Mouse (Mus musculus): ENCODE results near the gene Pyroxd1. TPM values are rescaled to one million over a fixed set of nuclear protein-coding genes. Genes with fewer than 3 reads are reported as not detected.
"Not testable (repeated sequence)": the region's sequence is repeated elsewhere in the genome, so short reads cannot be mapped to it uniquely, and the experiment has no call there.

Pyroxd1 gene
- 10 to 100 TPM in 1 of 2 experiments, 1 to 10 TPM in 1; 7.7 to 12.3 TPM for total RNA-seq (2021)
- polyA plus RNA-seq (2012; rRNA removed), result 2.7 and 3.5 TPM in 2 replicates
- long read RNA-seq, transcript Pyroxd1-201 (12 exons, 2,831 nt), result major isoform, 10 of 16 reads
- long read RNA-seq, partial matches to known transcripts, result 0 of 16 reads
- long read RNA-seq, other reads (novel, unspliced or antisense), result 6 of 16 reads

GRCm38 (mm10) chr6:142345440-142346038 lies at the start of gene Pyroxd1:
TSS of gene Pyroxd1 (plus strand) at chr6:142345654.
- DNase-seq, result peak; percentile 90

GRCm38 (mm10) chr6:142298098-142298497 lies 47.4 kb upstream of the Pyroxd1 start, which contains the start of gene Iapp:
TSS of gene Iapp (plus strand) at chr6:142298423.
- DNase-seq, result no peak

DNA sequence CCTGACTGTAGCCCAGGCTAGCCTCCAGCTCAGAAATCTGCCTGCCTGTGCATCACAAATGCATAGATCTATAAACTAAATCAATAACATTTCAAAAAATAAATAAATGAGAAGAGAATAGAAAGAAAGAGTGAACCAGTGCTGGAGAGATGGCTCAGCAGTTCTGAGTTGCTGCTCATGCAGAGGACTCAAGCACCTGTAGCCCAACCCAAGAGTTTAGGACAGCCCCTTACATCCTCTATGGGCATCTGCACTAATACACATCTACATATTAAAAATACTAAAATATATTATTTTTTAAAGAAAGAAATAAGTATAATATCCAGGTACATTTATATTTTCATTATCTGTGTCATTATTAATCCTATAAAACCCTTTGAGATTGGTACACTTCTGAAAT lies 40.4 kb upstream of the Pyroxd1 start:
- DNase-seq, result no peak

DNA sequence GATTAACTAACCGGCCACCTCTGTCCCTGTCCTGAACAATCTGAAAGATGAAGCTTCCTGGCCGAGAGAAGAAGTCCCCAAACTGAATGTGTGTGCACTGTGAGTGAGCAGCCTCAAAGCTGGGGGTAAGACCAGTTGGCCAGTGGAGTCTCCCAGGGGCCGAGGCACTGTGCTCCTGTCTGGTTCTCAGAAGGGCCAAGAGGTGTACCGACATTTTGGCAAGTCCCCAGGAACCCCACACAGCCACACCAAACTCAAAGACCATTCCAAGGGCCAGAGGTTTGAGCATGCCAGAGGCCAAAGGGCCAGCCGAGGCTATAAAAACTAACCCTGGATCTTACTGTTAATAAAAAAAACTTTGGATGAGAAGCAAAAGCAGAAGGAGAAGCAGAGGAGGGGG lies 31.2 kb upstream of the Pyroxd1 start:
- no peak for DNase-seq

GRCm38 (mm10) chr6:142317106-142317505 lies 28.3 kb upstream of the Pyroxd1 start:
- DNase-seq, result no peak

- DNase-seq, result no peak
Measured at GRCm38 (mm10) chr6:142322881-142323280, 22.6 kb upstream of the Pyroxd1 start, which contains the start of gene Slco1a5. TSS of gene Slco1a5 (minus strand) at chr6:142322981.

GRCm38 (mm10) chr6:142326598-142326997 lies 18.9 kb upstream of the Pyroxd1 start:
- no peak for DNase-seq

GRCm38 (mm10) chr6:142329201-142329600 lies 16.3 kb upstream of the Pyroxd1 start:
- no peak for DNase-seq

DNA sequence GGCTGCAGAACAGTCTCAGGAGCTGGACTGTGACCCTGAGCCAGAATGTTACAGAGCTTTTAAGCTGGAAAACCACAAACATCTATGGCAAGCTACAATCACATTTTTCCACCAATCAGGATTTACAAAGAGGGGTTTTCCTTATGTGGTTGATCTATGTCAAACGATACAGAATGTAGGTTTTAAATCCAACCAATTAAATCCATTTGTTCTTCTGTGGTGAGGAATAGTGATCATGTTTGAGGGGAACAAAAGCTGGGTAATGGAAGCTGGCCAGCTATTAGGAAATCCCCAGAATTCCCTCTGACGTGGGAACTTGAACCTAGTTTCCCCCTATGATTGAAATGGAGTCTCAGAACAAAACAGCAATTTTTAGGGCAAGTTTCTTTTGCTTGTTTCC lies 6.5 kb upstream of the Pyroxd1 start:
- DNase-seq, result no peak

DNA sequence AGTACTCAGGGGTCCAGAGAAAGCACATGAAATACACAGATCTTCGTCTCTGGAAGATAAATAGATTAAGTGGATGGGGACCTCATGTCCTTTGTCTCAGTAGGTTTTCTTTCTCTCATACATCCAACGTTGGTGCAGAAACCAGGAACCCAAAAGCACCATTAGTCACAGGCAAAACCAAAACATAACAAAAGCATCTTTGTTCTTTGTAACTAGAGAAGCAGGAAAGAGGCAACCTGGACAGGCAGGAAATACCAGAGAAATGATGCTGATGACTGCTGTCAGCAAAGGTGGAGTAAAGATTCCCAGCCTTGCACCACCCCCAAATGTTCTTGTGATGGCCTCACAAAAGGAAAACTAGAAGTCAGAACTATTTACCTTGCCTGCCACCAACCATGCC lies 5.9 kb upstream of the Pyroxd1 start:
- DNase-seq, result no peak

GRCm38 (mm10) chr6:142343561-142343960 lies 1.9 kb upstream of the Pyroxd1 start:
- DNase-seq, result no peak

GRCm38 (mm10) chr6:142346181-142347110 lies 992 bp downstream of the Pyroxd1 start:
- DNase-seq, result no peak

GRCm38 (mm10) chr6:142347431-142348385 lies 2.3 kb downstream of the Pyroxd1 start:
- no peak for DNase-seq

GRCm38 (mm10) chr6:142352099-142352498 lies 6.6 kb downstream of the Pyroxd1 start:
- not testable (repeated sequence) for DNase-seq

DNA sequence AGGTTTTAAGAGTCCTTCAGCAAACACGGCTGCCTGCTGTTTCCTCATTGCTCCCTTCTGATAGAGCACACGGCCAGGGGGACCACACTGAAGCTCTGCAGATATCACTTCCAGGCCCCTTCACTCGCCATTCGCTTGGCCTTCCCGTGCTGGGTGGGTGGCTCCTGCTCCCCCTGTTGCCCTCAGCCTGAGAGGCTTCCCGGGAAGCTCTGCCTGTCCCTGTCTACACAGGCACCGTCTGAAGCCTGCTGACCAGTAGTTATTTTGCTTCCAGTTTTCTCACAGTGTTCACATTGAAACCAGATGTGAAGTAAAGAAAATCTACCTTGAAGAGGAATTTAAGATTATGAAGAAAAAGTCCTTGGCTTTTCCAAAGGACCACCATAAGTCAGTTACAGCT lies 11.7 kb downstream of the Pyroxd1 start:
- DNase-seq, result no peak

DNA sequence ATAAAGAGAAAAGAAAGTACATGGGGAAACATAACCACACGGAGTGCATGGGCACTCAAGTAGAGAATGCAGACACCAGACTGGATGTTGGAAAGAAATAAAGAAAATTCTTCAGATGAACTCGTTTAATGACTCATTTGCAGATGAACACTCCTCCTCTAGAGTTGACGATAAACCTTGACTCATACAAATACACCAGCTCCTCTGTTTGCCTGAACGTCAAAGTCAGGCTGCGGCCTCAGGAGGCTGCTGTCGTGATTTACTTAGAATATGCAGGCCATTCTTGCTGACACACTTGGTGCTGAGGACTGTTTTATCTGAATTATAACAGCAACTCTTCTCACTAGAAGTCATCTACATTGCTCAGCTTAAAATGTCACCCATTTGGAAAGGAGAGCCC lies 16.6 kb downstream of the Pyroxd1 start:
- DNase-seq, result no peak

DNA sequence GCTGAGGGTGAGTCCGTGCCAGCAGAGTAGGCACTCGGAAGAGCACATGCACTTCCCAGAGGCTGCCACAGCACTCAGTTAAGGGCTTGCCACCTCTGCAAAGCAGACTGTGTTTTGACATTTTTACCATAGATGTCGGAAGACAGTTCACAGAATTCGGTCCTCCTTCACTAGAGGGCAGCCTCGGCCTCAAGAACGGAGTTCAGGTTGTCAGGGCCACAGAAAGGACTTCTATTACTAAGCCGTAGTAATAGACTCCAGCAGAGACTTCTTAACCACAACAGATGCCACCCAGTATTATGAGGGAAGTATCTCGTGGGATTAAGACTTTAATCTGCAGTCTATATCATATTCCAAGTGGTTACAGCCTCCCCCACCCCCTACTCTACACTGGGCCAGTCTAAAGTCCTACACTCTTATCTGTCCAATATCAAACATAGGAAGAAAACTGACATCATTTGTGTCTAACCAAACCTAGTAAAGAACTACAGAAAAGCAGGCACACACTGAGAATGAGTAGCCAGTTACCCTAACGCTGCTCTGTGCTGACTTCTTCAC lies 17.6 kb downstream of the Pyroxd1 start:
- DNase-seq, result peak; percentile 6

DNA sequence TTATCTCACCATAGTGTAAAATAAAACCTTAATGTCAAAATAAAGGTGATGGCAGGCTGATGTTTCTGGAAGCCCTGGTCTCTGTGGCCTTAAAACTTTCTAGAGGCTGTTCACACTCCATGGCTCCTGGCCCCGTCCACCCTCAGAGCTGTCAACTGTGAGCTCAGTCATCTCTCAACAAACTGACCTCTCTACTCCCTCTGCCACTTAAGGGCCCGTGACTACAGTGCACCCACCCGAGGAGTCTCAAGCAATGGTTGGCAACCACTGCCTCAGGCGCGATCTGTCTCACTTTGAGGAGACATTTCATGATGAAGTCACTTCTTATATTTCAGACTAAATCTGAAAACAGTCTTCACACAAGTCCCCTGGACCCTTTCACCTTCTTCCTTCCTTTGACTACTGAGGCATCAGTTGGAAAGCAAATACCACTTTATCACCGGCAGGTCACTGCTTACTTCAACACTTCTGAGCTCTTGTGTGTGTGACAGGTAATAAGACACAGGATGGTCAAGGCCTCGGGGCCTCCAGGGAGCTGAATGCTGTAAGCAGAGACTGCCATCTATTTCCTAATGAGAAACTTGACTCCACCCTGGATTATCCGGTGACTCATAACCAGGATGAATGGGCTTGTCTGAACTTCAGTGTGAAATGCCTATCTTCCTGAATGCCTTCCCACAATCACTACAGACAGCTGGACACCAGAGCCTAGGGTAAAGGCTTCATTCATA lies 20.5 kb downstream of the Pyroxd1 start:
- DNase-seq, result peak; percentile 6

DNA sequence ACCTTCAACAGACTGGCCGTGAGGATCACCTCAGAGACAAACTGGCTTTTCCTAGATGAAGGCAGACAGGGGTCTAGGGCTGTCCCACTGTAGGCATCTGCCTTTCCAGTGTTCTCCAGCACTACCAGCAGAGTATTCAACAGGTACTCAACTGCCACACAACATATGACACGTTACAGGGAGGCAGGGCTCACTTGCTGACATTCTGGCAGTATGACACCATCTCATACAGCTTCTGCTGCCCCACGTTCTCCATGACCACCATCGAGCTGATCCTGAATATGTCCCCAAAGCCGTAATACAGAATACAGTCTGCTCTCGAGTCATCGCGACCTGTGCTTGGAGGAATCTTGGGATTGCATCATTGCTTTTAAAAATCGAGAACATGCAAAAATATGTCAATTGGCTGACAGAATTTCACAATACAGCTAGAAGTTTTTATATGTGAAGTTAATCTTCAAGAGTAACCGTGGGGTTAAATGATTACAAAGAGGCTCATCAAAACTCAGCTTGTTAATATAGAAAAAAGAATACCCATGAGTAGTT lies 21.1 kb downstream of the Pyroxd1 start:
- no peak for DNase-seq

DNA sequence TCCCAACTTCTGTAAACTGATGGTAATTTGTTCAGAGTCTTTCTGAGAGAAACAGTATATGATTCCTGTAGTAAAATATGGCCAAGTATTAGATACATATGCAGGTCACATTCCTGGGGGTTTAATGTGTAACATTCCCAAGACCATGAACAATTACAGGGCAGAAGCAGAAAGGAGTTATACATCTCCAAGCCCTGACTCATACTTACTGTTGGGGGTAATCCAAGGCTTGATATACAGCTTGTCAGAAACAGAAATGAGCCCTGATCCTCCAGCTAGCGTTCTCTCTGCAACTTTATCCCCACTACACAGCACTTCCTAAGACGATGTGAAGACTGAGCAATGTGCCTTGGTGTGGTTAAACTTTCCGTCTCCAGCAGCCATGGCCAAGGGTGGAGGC lies 22.1 kb downstream of the Pyroxd1 start:
- DNase-seq, result no peak
